8 mouse cellular contexts compared by ENCODE assay signal in genomic region chr15:102518859-102519201, GRCm38 (mm10). TPM values are rescaled to one million over a fixed set of nuclear protein-coding genes. Genes with fewer than 3 reads are reported as not detected.
DNase-seq lines count a peak whose midpoint lies in the region; ATAC-seq and TF ChIP-seq lines count a peak whose summit lies in the region.

No protein-coding gene starts in this region.

- TF ChIP-seq CTCF in forebrain, postnatal 0 days (IDR thresholded peaks at IDR 0.05; ENCODE audit: low read depth): no peak

- peaks cover 12 to 30% of the 10 kb centered on the region in 2 experiments for H3K4me1 ChIP-seq in heart, embryonic 14.5 days (ENCODE audit: control insufficient read depth in 2 of 2, insufficient read depth in 2 of 2, low read length in 2 of 2)
- peaks cover 0 to 9% of the 10 kb centered on the region in 2 experiments; a peak in 2 of 4 replicates for H3K4me1 ChIP-seq in ES-E14 (ENCODE audit: control insufficient read depth in 2 of 2, insufficient read depth in 2 of 2, low read length in 2 of 2, poor library complexity in 1 of 2)
- peaks cover 13% of the 10 kb centered on the region; the same call in 1 of the 2 replicates for H3K4me1 ChIP-seq in forebrain, postnatal 0 days (ENCODE audit: insufficient read depth)

- no peaks in the 10 kb centered on the region for H3K9me3 ChIP-seq in heart, embryonic 14.5 days (ENCODE audit: control insufficient read depth, low read length)
- no peaks in the 10 kb centered on the region for H3K9me3 ChIP-seq in ES-E14 (ENCODE audit: control insufficient read depth, insufficient read depth, low read depth, low read length)
- no peaks in the 10 kb centered on the region for H3K9me3 ChIP-seq in forebrain, postnatal 0 days (ENCODE audit: low read length)

- 19% methylated on average over 9 of the region's 9 CpGs for WGBS in heart, embryonic 14.5 days
- WGBS in forebrain, postnatal 0 days: 10% methylated on average over 9 of the region's 9 CpGs
- 0% methylated on average over 8 of the region's 9 CpGs for WGBS in macrophage (ENCODE audit: missing documents)

- peak overlapping the region; percentile 57 to 88 for H3K4me3 ChIP-seq in heart, embryonic 14.5 days (ENCODE audit: control insufficient read depth in 1 of 2, insufficient read depth in 1 of 2, low read depth in 1 of 2, low read length in 2 of 2)
- H3K4me3 ChIP-seq in ES-E14 (ENCODE audit: insufficient read depth in 1 of 2, low read depth in 1 of 2, low read length in 2 of 2, poor library complexity in 1 of 2, severe bottlenecking in 1 of 2) (peak overlapping the region; percentile 92 to 93), macrophage (ENCODE audit: inconsistent target) (peak overlapping the region; percentile 80)
- peak overlapping the region; percentile 75 for H3K4me3 ChIP-seq in forebrain, postnatal 0 days (ENCODE audit: low read depth, low read length)

- intact Hi-C loops in heart, postnatal 25 days (cut with DNase I): loop anchor here (2.0 kb wide), 1 partner anchor 48 kb away; the partner anchor contains the start of gene Pcbp2

- H3K79me2 ChIP-seq in macrophage (ENCODE audit: inconsistent target): peaks cover 30% of the 10 kb centered on the region

- peak overlapping the region; percentile 98 to 100 for H3K27ac ChIP-seq in heart, embryonic 14.5 days (replicated peaks in 1 of 2; ENCODE audit: control insufficient read depth in 1 of 2, insufficient read depth in 1 of 2, low read depth in 2 of 2, low read length in 2 of 2)
- H3K27ac ChIP-seq in ES-E14 (ENCODE audit: insufficient read depth, low read depth, low read length, poor library complexity, severe bottlenecking) (peak overlapping the region; percentile 99; the same call in 1 of the 2 replicates), macrophage (peak overlapping the region; percentile 79)
- H3K27ac ChIP-seq in forebrain, postnatal 0 days (ENCODE audit: low read depth, low read length): peak overlapping the region; percentile 97

- in situ Hi-C loops in ES-E14 (cut with MboI; ENCODE audit: low sequenced_read_pairs in 2 of 2, unreplicated experiment in 2 of 2): no loop called here

- H3K9ac ChIP-seq in heart, embryonic 14.5 days (ENCODE audit: low read length): peak overlapping the region; percentile 83
- H3K9ac ChIP-seq in ES-E14 (ENCODE audit: insufficient read depth, low read depth, low read length, poor library complexity, severe bottlenecking): peak overlapping the region; percentile 99
- H3K9ac ChIP-seq in forebrain, postnatal 0 days: peak overlapping the region; percentile 75

- H3K36me3 ChIP-seq in heart, embryonic 14.5 days (ENCODE audit: control insufficient read depth, insufficient read depth, low read length): peaks cover 34% of the 10 kb centered on the region
- peaks cover 29% of the 10 kb centered on the region for H3K36me3 ChIP-seq in ES-E14 (ENCODE audit: control insufficient read depth, insufficient read depth, low read length, poor library complexity, severe bottlenecking)
- peaks cover 18% of the 10 kb centered on the region for H3K36me3 ChIP-seq in forebrain, postnatal 0 days (ENCODE audit: insufficient read depth)
- peaks cover 17% of the 10 kb centered on the region for H3K36me3 ChIP-seq in macrophage (ENCODE audit: inconsistent target)

- ATAC-seq in heart, embryonic 14.5 days (ENCODE audit: insufficient number of reproducible peaks, insufficient read depth, low FRiP score, low read depth): no peak
- no peak for ATAC-seq in forebrain, postnatal 0 days

- DNase-seq in heart, postnatal 25 days (ENCODE audit: low spot score): no peak
- DNase-seq in ES-E14 (ENCODE audit: low read depth, low spot score) (no peak), adipocyte (ENCODE audit: low spot score) (no peak)
- no peak for DNase-seq in forebrain, postnatal 0 days
- no peak for DNase-seq in layer of hippocampus, postnatal 14 days (ENCODE audit: low spot score in 2 of 2)
- no peak for DNase-seq in embryo, embryonic 10.5 days (ENCODE audit: low spot score)

- peak overlapping the region; percentile 98 for H3K4me2 ChIP-seq in heart, embryonic 14.5 days (ENCODE audit: low read length)
- H3K4me2 ChIP-seq in forebrain, postnatal 0 days (ENCODE audit: low read depth): peak overlapping the region; percentile 73

- H3K27me3 ChIP-seq in heart, embryonic 14.5 days (ENCODE audit: control insufficient read depth, insufficient read depth, low read length): no peaks in the 10 kb centered on the region
- H3K27me3 ChIP-seq in forebrain, postnatal 0 days (ENCODE audit: insufficient read depth, low read length): no peaks in the 10 kb centered on the region

TF ChIP-seq in ES-E14, 5 proteins besides CTCF, POLR2A, EP300 and RAD21:
- no peak for TF ChIP-seq ZNF384 (IDR thresholded peaks at IDR 0.05; ENCODE audit: low read depth, low read length)
- no peak for TF ChIP-seq CHD2 (IDR thresholded peaks at IDR 0.05; ENCODE audit: low read depth, low read length)
- TF ChIP-seq ZC3H11A (IDR thresholded peaks at IDR 0.05; ENCODE audit: borderline replicate concordance, low read depth, low read length): no peak
- TF ChIP-seq HCFC1 (IDR thresholded peaks at IDR 0.05; ENCODE audit: borderline replicate concordance, insufficient read depth, low read length): no peak
- no peak for TF ChIP-seq MAFK (IDR thresholded peaks at IDR 0.05; ENCODE audit: insufficient read depth, low read depth, low read length)

RNA-seq across cellular contexts. Expression of gene Tarbp2, which starts 0.8 kb away (rescaled TPM):
- 81.7 and 83.8 TPM in 2 replicates for polyA plus RNA-seq in heart, embryonic 14.5 days (2014; fragmentation: Nextera tagmentation; extraction: Ambion mirVana)
- total RNA-seq in heart, postnatal 25 days (2021): 10 to 100 TPM; 46.6 to 47.6 TPM
- 163 and 184 TPM in 2 replicates for total RNA-seq in ES-E14 (2012; rRNA removed)
- total RNA-seq in forebrain, postnatal 0 days (2014; rRNA removed): 87.5 and 94.7 TPM in 2 replicates
- 86.4 and 89.5 TPM in 2 replicates for polyA plus RNA-seq in forebrain, postnatal 0 days (2015; fragmentation: Nextera tagmentation; extraction: Ambion mirVana)
- total RNA-seq in macrophage (2018; cell fraction: chromatin; rRNA removed): 100 to 1,000 TPM in 6 of 26 experiments, 10 to 100 TPM in 20; 28.2 to 117 (median 78.1) TPM
- total RNA-seq in macrophage (2018; cell fraction: cytosol; rRNA removed): 10 to 100 TPM; 16.6 to 35.0 (median 25.0) TPM
- 10 to 100 TPM; 32.4 to 69.6 (median 49.7) TPM for total RNA-seq in macrophage (2018; cell fraction: nucleus; rRNA removed)
- polyA plus RNA-seq in macrophage (2018): 12.9 to 30.0 TPM (median 24.7 TPM) in 3 replicates
- total RNA-seq in layer of hippocampus, postnatal 14 days (2021): 10 to 100 TPM; 34.9 to 41.8 TPM

RNA-seq across cellular contexts. Expression of gene Map3k12, which starts 2.0 kb away (rescaled TPM):
- 10.4 and 10.7 TPM in 2 replicates for polyA plus RNA-seq in heart, embryonic 14.5 days (2014; fragmentation: Nextera tagmentation; extraction: Ambion mirVana)
- 1 to 10 TPM; 3.2 to 4.5 TPM for total RNA-seq in heart, postnatal 25 days (2021)
- 18.1 and 25.4 TPM in 2 replicates for total RNA-seq in ES-E14 (2012; rRNA removed)
- total RNA-seq in forebrain, postnatal 0 days (2014; rRNA removed): 75.0 and 88.9 TPM in 2 replicates
- polyA plus RNA-seq in forebrain, postnatal 0 days (2015; fragmentation: Nextera tagmentation; extraction: Ambion mirVana): 29.6 and 39.4 TPM in 2 replicates
- 10 to 100 TPM in 17 of 26 experiments, 1 to 10 TPM in 9; 1.8 to 34.0 (median 13.6) TPM for total RNA-seq in macrophage (2018; cell fraction: chromatin; rRNA removed)
- 1 to 10 TPM; 1.7 to 7.0 (median 5.0) TPM for total RNA-seq in macrophage (2018; cell fraction: cytosol; rRNA removed)
- 10 to 100 TPM in 11 of 26 experiments, 1 to 10 TPM in 15; 2.0 to 26.8 (median 9.3) TPM for total RNA-seq in macrophage (2018; cell fraction: nucleus; rRNA removed)
- 4.7 to 7.1 TPM (median 5.2 TPM) in 3 replicates for polyA plus RNA-seq in macrophage (2018)
- total RNA-seq in layer of hippocampus, postnatal 14 days (2021): 10 to 100 TPM; 81.9 to 89.4 TPM

RNA-seq across cellular contexts. Expression of gene Npff, which starts 5.9 kb away (rescaled TPM):
- 1.4 and 2.1 TPM in 2 replicates for polyA plus RNA-seq in heart, embryonic 14.5 days (2014; fragmentation: Nextera tagmentation; extraction: Ambion mirVana)
- total RNA-seq in heart, postnatal 25 days (2021): 1 to 10 TPM; 2.5 to 2.8 TPM
- total RNA-seq in ES-E14 (2012; rRNA removed): 1.9 and 2.6 TPM in 2 replicates
- total RNA-seq in forebrain, postnatal 0 days (2014; rRNA removed): 2.5 and 3.1 TPM in 2 replicates
- polyA plus RNA-seq in forebrain, postnatal 0 days (2015; fragmentation: Nextera tagmentation; extraction: Ambion mirVana): 1.5 and 1.7 TPM in 2 replicates
- 10 to 100 TPM in 21 of 26 experiments, 1 to 10 TPM in 5; 2.7 to 23.6 (median 14.7) TPM for total RNA-seq in macrophage (2018; cell fraction: chromatin; rRNA removed)
- 1 to 10 TPM in 4 of 26 experiments, under 1 TPM in 13, not detected in 9; 0.22 to 1.8 (median 0.51) TPM for total RNA-seq in macrophage (2018; cell fraction: cytosol; rRNA removed)
- 10 to 100 TPM in 16 of 26 experiments, 1 to 10 TPM in 10; 2.9 to 26.2 (median 12.6) TPM for total RNA-seq in macrophage (2018; cell fraction: nucleus; rRNA removed)
- 0.41 to 1.8 TPM (median 1.0 TPM) in 3 replicates for polyA plus RNA-seq in macrophage (2018)
- total RNA-seq in layer of hippocampus, postnatal 14 days (2021): 1 to 10 TPM; 4.8 to 6.1 TPM

RNA-seq across cellular contexts. Expression of gene Gm10337, which starts 15.3 kb away (rescaled TPM):
- 4.2 TPM in 1 of 2 replicates, not detected in the other for polyA plus RNA-seq in heart, embryonic 14.5 days (2014; fragmentation: Nextera tagmentation; extraction: Ambion mirVana)
- total RNA-seq in heart, postnatal 25 days (2021): not detected
- total RNA-seq in ES-E14 (2012; rRNA removed): not detected in 2 replicates
- not detected in 2 replicates for total RNA-seq in forebrain, postnatal 0 days (2014; rRNA removed)
- 3.7 and 4.2 TPM in 2 replicates for polyA plus RNA-seq in forebrain, postnatal 0 days (2015; fragmentation: Nextera tagmentation; extraction: Ambion mirVana)
- total RNA-seq in macrophage (2018; cell fraction: chromatin; rRNA removed): not detected
- total RNA-seq in macrophage (2018; cell fraction: cytosol; rRNA removed): not detected
- not detected for total RNA-seq in macrophage (2018; cell fraction: nucleus; rRNA removed)
- not detected in 3 replicates for polyA plus RNA-seq in macrophage (2018)
- not detected for total RNA-seq in layer of hippocampus, postnatal 14 days (2021)

RNA-seq across cellular contexts. Expression of gene Pcbp2, which starts 48.5 kb away (rescaled TPM):
- polyA plus RNA-seq in heart, embryonic 14.5 days (2014; fragmentation: Nextera tagmentation; extraction: Ambion mirVana): 184 and 194 TPM in 2 replicates
- total RNA-seq in heart, postnatal 25 days (2021): 100 to 1,000 TPM; 458 to 504 TPM
- total RNA-seq in ES-E14 (2012; rRNA removed): 206 and 377 TPM in 2 replicates
- total RNA-seq in forebrain, postnatal 0 days (2014; rRNA removed): 134 and 154 TPM in 2 replicates
- 102 and 103 TPM in 2 replicates for polyA plus RNA-seq in forebrain, postnatal 0 days (2015; fragmentation: Nextera tagmentation; extraction: Ambion mirVana)
- 100 to 1,000 TPM; 282 to 698 (median 421) TPM for total RNA-seq in macrophage (2018; cell fraction: chromatin; rRNA removed)
- 100 to 1,000 TPM; 519 to 726 (median 593) TPM for total RNA-seq in macrophage (2018; cell fraction: cytosol; rRNA removed)
- total RNA-seq in macrophage (2018; cell fraction: nucleus; rRNA removed): 100 to 1,000 TPM; 274 to 476 (median 355) TPM
- 469 to 548 TPM (median 534 TPM) in 3 replicates for polyA plus RNA-seq in macrophage (2018)
- total RNA-seq in layer of hippocampus, postnatal 14 days (2021): 100 to 1,000 TPM; 438 to 462 TPM
